Mouse (Mus musculus) R1 (cell line): ENCODE measurements around the gene Itgad.

Experiments
- DNase-seq: peaks from one replicate; pipeline ENCODE4 v3.0.0-alpha.2; 2018; ENCODE audit warnings: low read depth, low spot score

The Itgad gene

GRCm38 (mm10) chr7:128243921-128244320 lies 89.7 kb downstream of the Itgad start:
- no peak for DNase-seq

GRCm38 (mm10) chr7:128244410-128245025 lies 90.3 kb downstream of the Itgad start:
- no peak for DNase-seq

- DNase-seq = no peak
Measured at GRCm38 (mm10) chr7:128245547-128245946, 91.4 kb downstream of the Itgad start.

- DNase-seq = peak; percentile 17
Measured at GRCm38 (mm10) chr7:128246496-128247391, 92.6 kb downstream of the Itgad start, which contains the start of gene Tgfb1i1. TSS of gene Tgfb1i1 (plus strand) at chr7:128246812.

GRCm38 (mm10) chr7:128247443-128247842 lies 93.3 kb downstream of the Itgad start:
- DNase-seq = peak; percentile 83

- DNase-seq = no peak
Measured at GRCm38 (mm10) chr7:128248081-128249042, 94.2 kb downstream of the Itgad start.

- DNase-seq = no peak
Measured at GRCm38 (mm10) chr7:128249998-128250397, 95.8 kb downstream of the Itgad start.

GRCm38 (mm10) chr7:128251946-128252345 lies 97.8 kb downstream of the Itgad start:
- no peak for DNase-seq

- peak; percentile 65 for DNase-seq
Measured at GRCm38 (mm10) chr7:128252609-128253008, 98.4 kb downstream of the Itgad start.

GRCm38 (mm10) chr7:128254978-128255377 lies 100.8 kb downstream of the Itgad start:
- no peak for DNase-seq

GRCm38 (mm10) chr7:128255757-128256156 lies 101.6 kb downstream of the Itgad start:
- no peak for DNase-seq

GRCm38 (mm10) chr7:128256783-128257334 lies 102.7 kb downstream of the Itgad start:
- DNase-seq = no peak

GRCm38 (mm10) chr7:128265411-128265810 lies 111.2 kb downstream of the Itgad start, which contains the start of gene Slc5a2:
TSS of gene Slc5a2 (plus strand) at chr7:128265657.
- no peak for DNase-seq

- DNase-seq = no peak
Measured at GRCm38 (mm10) chr7:128266056-128266455, 111.9 kb downstream of the Itgad start.

- peak; percentile 54 for DNase-seq
Measured at GRCm38 (mm10) chr7:128267391-128267790, 113.2 kb downstream of the Itgad start.

GRCm38 (mm10) chr7:128267813-128268212 lies 113.6 kb downstream of the Itgad start:
- no peak for DNase-seq

- peak; percentile 85 for DNase-seq
Measured at GRCm38 (mm10) chr7:128270431-128270850, 116.3 kb downstream of the Itgad start.

GRCm38 (mm10) chr7:128271496-128271895 lies 117.3 kb downstream of the Itgad start:
- DNase-seq = no peak
